Mouse (Mus musculus) forebrain, embryonic 11.5 days (tissue): ENCODE data around the gene Ccdc174. TPM values are rescaled to one million over a fixed set of nuclear protein-coding genes. Genes with fewer than 3 reads are reported as not detected.
A peak's percentile ranks its signal among the peaks of the same experiment; 100 is the strongest.

Source experiments
- ATAC-seq: fragments of 200-750 bp; cut with Nextera tagmentation; replicated peaks from 2 replicates; pipeline ENCODE4 v1.8.0; 2017; ENCODE audit warnings: moderate TSS enrichment; ENCODE audit not compliant: low FRiP score
- DNase-seq: peaks from one replicate; pipeline ENCODE4 v3.0.0-alpha.2; 2017; ENCODE audit warnings: low spot score
- H3K27ac ChIP-seq: fragments of 300-500 bp; sonication (generic); 2 replicates; pipeline ENCODE4 v1.5.1; 2014; ENCODE audit warnings: low read depth, low read length
- H3K27me3 ChIP-seq: fragments of 300-500 bp; sonication (generic); 2 replicates; pipeline ENCODE4 v1.6.1; 2014; ENCODE audit warnings: mild to moderate bottlenecking, low read length, mixed read lengths; ENCODE audit not compliant: control insufficient read depth, insufficient read depth
- H3K36me3 ChIP-seq: fragments of 300-500 bp; sonication (generic); 2 replicates; pipeline ENCODE4 v1.6.1; 2014; ENCODE audit warnings: mild to moderate bottlenecking, low read length, moderate library complexity, mixed read lengths; ENCODE audit not compliant: control insufficient read depth, insufficient read depth
- H3K4me1 ChIP-seq: fragments of 300-500 bp; sonication (generic); replicated peaks from 2 replicates; pipeline ENCODE4 v1.6.1; 2014; ENCODE audit warnings: low read length, mixed read lengths; ENCODE audit not compliant: control insufficient read depth, insufficient read depth
- H3K4me2 ChIP-seq: fragments of 300-500 bp; sonication (generic); 2 replicates; pipeline ENCODE4 v1.6.1; 2014; ENCODE audit warnings: low read depth, mild to moderate bottlenecking, low read length, moderate library complexity, mixed read lengths; ENCODE audit not compliant: severe bottlenecking
- H3K4me3 ChIP-seq: fragments of 300-500 bp; sonication (generic); 2 replicates; pipeline ENCODE4 v1.5.1; 2014; ENCODE audit warnings: low read depth, low read length
- H3K9ac ChIP-seq: fragments of 300-500 bp; sonication (generic); 2 replicates; pipeline ENCODE4 v1.6.1; 2014; ENCODE audit warnings: low read length
- H3K9me3 ChIP-seq: fragments of 300-500 bp; sonication (generic); 2 replicates; pipeline ENCODE4 v1.6.1; 2016; ENCODE audit warnings: low read length, mixed read lengths; ENCODE audit not compliant: control insufficient read depth
- WGBS: fragments of 180-500 bp; shearing (Covaris S2); extraction: QIAGEN DNeasy Blood & Tissue Kit; methylation state at CpG from one replicate; pipeline ENCODE4 v1.1.7; 2014; 5-methylcytosine and 5-hydroxymethylcytosine counted together
- polyA plus RNA-seq: library from polyadenylated mRNA; unstranded; fragments of >200 nt; fragmentation: Nextera tagmentation; extraction: Ambion mirVana; gene quantifications from 2 replicates; pipeline ENCODE4 v1.2.1, GENCODE M21; 2014

Gene Ccdc174
- polyA plus RNA-seq, result 41.4 and 47.7 TPM in 2 replicates

- DNase-seq (peak; percentile 93), ATAC-seq (peak; percentile 92)
- H3K9me3 ChIP-seq, result no peaks in the 10 kb centered on the region
- peak within 1 kb of the TSS; percentile 68 for H3K4me3 ChIP-seq
- no peaks in the 10 kb centered on the region for H3K27me3 ChIP-seq
- H3K9ac ChIP-seq, result peak within 1 kb of the TSS; percentile 77
- peak within 1 kb of the TSS; percentile 81 for H3K4me2 ChIP-seq
- under 1% methylated on average over 47 of the region's 47 CpGs for WGBS
- H3K27ac ChIP-seq, result no peak within 1 kb of the TSS; the same call in 1 of the 2 replicates
- H3K4me1 ChIP-seq, result no peaks in the 10 kb centered on the region; the same call in 1 of the 2 replicates
- H3K36me3 ChIP-seq, result peaks cover 5% of the 10 kb centered on the region; the same call in 1 of the 2 replicates
Measured at GRCm38 (mm10) chr6:91877885-91878651, at the start of gene Ccdc174. Gene Ccdc174 (plus strand): TSS chr6:91878053.

GRCm38 (mm10) chr6:91832863-91833440 lies 44.9 kb upstream of the Ccdc174 start:
- WGBS, result 70% methylated on average over 3 of the region's 3 CpGs

DNA sequence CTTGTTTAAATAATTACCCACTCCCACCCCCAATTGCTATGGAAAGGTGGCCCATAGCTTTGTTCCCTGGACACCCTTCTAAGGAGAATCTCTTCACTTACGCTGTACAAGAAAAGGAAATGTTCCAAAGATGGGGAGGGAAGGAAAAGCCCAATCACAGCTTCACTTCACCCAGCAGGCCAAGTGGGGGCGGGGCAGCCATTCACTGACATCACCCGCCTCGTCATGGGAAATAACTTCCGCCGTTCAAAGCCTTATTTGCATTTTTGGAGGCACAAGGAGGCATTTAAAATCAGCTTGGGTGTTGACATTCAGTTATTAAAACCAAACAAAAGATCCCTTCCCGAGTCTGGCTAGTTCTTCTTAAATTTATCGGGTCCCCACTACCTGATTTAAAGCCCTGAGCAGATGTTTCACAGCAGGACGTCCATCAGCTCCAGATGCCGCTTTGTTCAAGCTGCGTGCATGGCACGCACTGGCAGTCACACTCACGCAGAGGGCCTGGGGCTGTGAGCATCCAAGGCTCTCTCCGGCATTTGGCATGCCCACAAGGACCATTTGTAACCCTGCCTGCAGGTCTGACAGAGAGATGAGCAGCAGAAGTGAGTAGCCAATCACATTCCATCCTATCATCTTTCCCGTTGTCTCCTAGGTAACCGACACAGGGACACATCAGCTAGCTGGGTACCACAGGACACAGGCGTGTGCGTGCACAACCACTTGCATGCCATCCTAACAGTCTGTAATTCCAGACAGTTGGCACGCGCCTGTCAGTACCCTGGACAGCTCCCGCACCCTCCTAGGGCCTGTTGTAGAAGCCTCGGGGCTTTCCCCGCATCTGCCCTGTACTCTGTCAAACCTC lies 38.6 kb upstream of the Ccdc174 start:
- DNase-seq (peak; percentile 89), ATAC-seq (peak; percentile 80)
- Histone ChIP-seq H3K9ac (no peak overlapping the region; the same call in 1 of the 2 replicates), H3K9me3 (no peaks in the 10 kb centered on the region), H3K27me3 (peaks cover 31% of the 10 kb centered on the region), H3K4me3 (peak overlapping the region; percentile 15), H3K4me2 (peak overlapping the region; percentile 46), H3K36me3 (no peaks in the 10 kb centered on the region), H3K4me1 (peaks cover 12% of the 10 kb centered on the region; the same call in 1 of the 2 replicates), H3K27ac (peak overlapping the region; percentile 64)
- WGBS, result 5% methylated on average over 23 of the region's 23 CpGs

More at GRCm38 (mm10) chr6:91832863-91833440, 44.9 kb upstream of the Ccdc174 start:
- H3K4me1 ChIP-seq, result no peaks in the 10 kb centered on the region
- H3K27me3 ChIP-seq, result no peaks in the 10 kb centered on the region
- ATAC-seq (no peak), DNase-seq (no peak)
- H3K27ac ChIP-seq, result no peak overlapping the region
- H3K4me2 ChIP-seq, result no peak overlapping the region
- H3K9ac ChIP-seq, result no peak overlapping the region
- H3K9me3 ChIP-seq, result no peaks in the 10 kb centered on the region
- no peaks in the 10 kb centered on the region for H3K36me3 ChIP-seq
- H3K4me3 ChIP-seq, result no peak overlapping the region

DNA sequence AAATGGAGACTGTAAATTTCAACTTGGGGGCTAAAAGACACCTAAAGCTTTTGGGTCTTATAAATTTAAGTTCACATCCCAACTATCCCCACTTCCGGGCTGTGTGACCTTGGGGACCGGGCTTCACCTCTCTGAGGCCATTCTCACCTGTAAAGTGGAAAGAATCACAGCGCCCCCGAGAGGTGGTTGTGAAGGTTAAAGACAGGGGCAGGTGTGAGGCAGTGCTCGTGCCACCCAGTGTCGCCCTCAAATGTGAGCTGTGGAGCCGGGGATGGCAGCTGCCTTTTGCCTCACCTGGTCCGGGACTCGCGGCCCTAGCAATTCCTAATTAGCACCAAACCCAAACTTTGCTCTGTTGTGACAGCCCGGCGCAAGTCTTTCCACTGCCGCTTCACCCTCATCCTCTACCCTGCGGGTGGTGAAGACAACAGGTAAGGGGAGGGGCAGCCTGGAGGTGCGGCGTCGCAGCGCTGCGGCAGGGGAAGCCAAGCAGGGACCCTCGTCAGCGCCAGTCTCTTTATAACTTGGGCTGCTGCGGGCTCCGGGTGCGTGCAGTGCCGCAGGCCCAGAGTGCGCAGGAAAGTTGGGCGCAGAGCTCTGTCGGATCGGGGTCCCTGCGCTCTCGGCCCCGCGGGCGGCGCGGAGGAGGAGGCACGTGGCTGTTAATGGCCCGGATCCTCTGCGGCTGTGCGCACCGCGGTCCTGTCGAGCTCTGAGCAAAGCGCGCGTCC lies 34.8 kb upstream of the Ccdc174 start:
- no peaks in the 10 kb centered on the region for H3K9me3 ChIP-seq
- peak; percentile 55 for DNase-seq
- peak overlapping the region; percentile 47 for H3K9ac ChIP-seq
- ATAC-seq, result no peak
- H3K27ac ChIP-seq, result no peak overlapping the region
- H3K4me3 ChIP-seq, result peak overlapping the region; percentile 50
- WGBS, result 4% methylated on average over 35 of the region's 46 CpGs
- H3K4me1 ChIP-seq, result peaks cover 12% of the 10 kb centered on the region; the same call in 1 of the 2 replicates
- H3K27me3 ChIP-seq, result peaks cover 41% of the 10 kb centered on the region
- H3K36me3 ChIP-seq, result no peaks in the 10 kb centered on the region
- peak overlapping the region; percentile 86 for H3K4me2 ChIP-seq

DNA sequence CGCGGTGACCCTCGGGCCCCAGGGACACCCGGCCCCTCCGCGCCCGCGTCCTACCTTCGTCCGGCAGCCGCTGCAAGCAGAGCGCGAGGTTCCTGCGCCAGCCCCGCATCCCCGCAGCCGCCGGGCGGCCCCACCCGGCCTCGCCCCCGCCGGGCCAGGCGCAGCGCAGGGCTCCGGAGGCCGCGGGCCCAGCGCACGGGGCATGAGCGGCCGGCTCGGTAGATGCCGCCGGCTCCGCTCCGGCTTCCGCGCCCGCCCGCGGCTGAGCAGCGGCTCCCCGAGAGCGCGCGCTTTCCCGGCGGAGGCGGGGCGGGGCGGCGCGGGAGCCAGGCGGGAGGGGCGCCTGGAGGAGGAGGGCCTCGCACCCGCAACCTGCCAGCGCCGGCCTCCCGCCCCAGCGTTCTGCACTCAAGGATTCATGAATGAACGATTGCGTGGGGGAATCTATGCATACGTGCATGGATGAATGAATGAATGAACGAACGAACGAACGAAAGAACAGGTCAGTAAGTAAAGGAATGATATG lies 34.2 kb upstream of the Ccdc174 start:
- Histone ChIP-seq H3K4me3 (peak overlapping the region; percentile 50), H3K27ac (no peak overlapping the region), H3K4me2 (peak overlapping the region; percentile 86), H3K9ac (peak overlapping the region; percentile 47), H3K4me1 (peaks cover 11% of the 10 kb centered on the region; the same call in 1 of the 2 replicates), H3K27me3 (peaks cover 41% of the 10 kb centered on the region), H3K9me3 (no peaks in the 10 kb centered on the region), H3K36me3 (no peaks in the 10 kb centered on the region)
- WGBS, result 4% methylated on average over 67 of the region's 69 CpGs
- ATAC-seq (0 out of 2 replicates have a peak, but pooled peaks have one; percentile 24), DNase-seq (no peak)

GRCm38 (mm10) chr6:91852550-91852949 lies 25.3 kb upstream of the Ccdc174 start:
- Histone ChIP-seq H3K9ac (no peak overlapping the region), H3K27me3 (no peaks in the 10 kb centered on the region), H3K4me3 (no peak overlapping the region), H3K4me2 (no peak overlapping the region), H3K36me3 (no peaks in the 10 kb centered on the region), H3K27ac (no peak overlapping the region), H3K9me3 (no peaks in the 10 kb centered on the region), H3K4me1 (no peaks in the 10 kb centered on the region)
- ATAC-seq (0 out of 2 replicates have a peak, but pooled peaks have one; percentile 56), DNase-seq (no peak)
- 9% methylated on average over 2 of the region's 2 CpGs for WGBS

GRCm38 (mm10) chr6:91858339-91858738 lies 19.5 kb upstream of the Ccdc174 start:
- no peak overlapping the region for H3K4me3 ChIP-seq
- H3K4me2 ChIP-seq, result no peak overlapping the region
- no peaks in the 10 kb centered on the region for H3K36me3 ChIP-seq
- H3K27me3 ChIP-seq, result no peaks in the 10 kb centered on the region
- no peak overlapping the region for H3K9ac ChIP-seq
- H3K9me3 ChIP-seq, result no peaks in the 10 kb centered on the region
- 77% methylated on average over 5 of the region's 5 CpGs for WGBS
- H3K4me1 ChIP-seq, result no peaks in the 10 kb centered on the region
- H3K27ac ChIP-seq, result no peak overlapping the region
- DNase-seq (no peak), ATAC-seq (no peak)
